Mouse (Mus musculus) cerebellum, adult 2 months (tissue): ENCODE data around the gene Edn2. TPM values are rescaled to one million over a fixed set of nuclear protein-coding genes. Genes with fewer than 3 reads are reported as not detected.

Experiments used
- DNase-seq, 2 experiments: peaks; one replicate each; pipeline ENCODE4 v3.0.0; 2021
- H3K27ac ChIP-seq: fragments of 200-500 bp; 2 replicates; pipeline ENCODE4 v1.5.1; 2012; ENCODE audit warnings: low read length, control low read depth, inconsistent platforms; ENCODE audit not compliant: insufficient read depth
- H3K27me3 ChIP-seq: fragments of 200-500 bp; 2 replicates; pipeline ENCODE4 v1.6.1; 2012; ENCODE audit warnings: inconsistent platforms, mild to moderate bottlenecking, low read length, moderate library complexity; ENCODE audit not compliant: control insufficient read depth, insufficient read depth
- H3K4me1 ChIP-seq: fragments of 200-500 bp; 2 replicates; pipeline ENCODE4 v1.6.1; 2011; ENCODE audit warnings: low read length; ENCODE audit not compliant: control insufficient read depth, insufficient read depth
- H3K4me3 ChIP-seq: fragments of 200-500 bp; replicated peaks from 2 replicates; pipeline ENCODE3; 2011; ENCODE audit warnings: mild to moderate bottlenecking, low read depth, low read length, control low read depth; ENCODE audit not compliant: insufficient read depth
- CTCF ChIP-seq: fragments of 200-500 bp; IDR thresholded peaks from 2 replicates; pipeline ENCODE4 v1.5.1; 2011; ENCODE audit warnings: low read depth, mild to moderate bottlenecking, control low read depth, low read length, moderate library complexity, borderline replicate concordance; ENCODE audit not compliant: insufficient read depth
- POLR2A ChIP-seq: fragments of 200-500 bp; IDR thresholded peaks from 2 replicates; pipeline ENCODE4 v1.6.1; 2011; ENCODE audit warnings: low read length, control low read depth, borderline replicate concordance; ENCODE audit not compliant: insufficient read depth
- WGBS: fragments of 180-500 bp; shearing (Covaris S2); methylation state at CpG from one replicate; pipeline ENCODE4 v1.1.7; 2018; 5-methylcytosine and 5-hydroxymethylcytosine counted together
- polyA plus RNA-seq: library from polyadenylated mRNA; depleted of rRNA; stranded (reverse); fragments of >200 nt; gene quantifications from 2 replicates; pipeline ENCODE4 v1.2.3, GENCODE M21; 2012

Edn2 gene
- polyA plus RNA-seq, 1 experiment = 0.11 TPM

- Histone ChIP-seq H3K27me3 (no peaks in the 10 kb centered on the region), H3K27ac (no peak overlapping the region), H3K4me1 (peaks cover 27% of the 10 kb centered on the region), H3K4me3 (no peak overlapping the region)
- DNase-seq = peak; percentile 70 to 75
- 50% methylated on average over 4 of the region's 4 CpGs for WGBS
- no peak for TF ChIP-seq POLR2A
- peak; percentile 97 for TF ChIP-seq CTCF
Measured at GRCm38 (mm10) chr4:120129233-120129885, 31.6 kb upstream of the Edn2 start.

- no peak for DNase-seq
- Histone ChIP-seq H3K4me1 (peaks cover 22% of the 10 kb centered on the region), H3K27ac (no peak overlapping the region), H3K27me3 (no peaks in the 10 kb centered on the region), H3K4me3 (no peak overlapping the region)
- 79% methylated on average over 4 of the region's 4 CpGs for WGBS
- TF ChIP-seq POLR2A (no peak), CTCF (no peak)
Measured at GRCm38 (mm10) chr4:120130926-120131325, 30.1 kb upstream of the Edn2 start.

GRCm38 (mm10) chr4:120131441-120132220, 29.4 kb upstream of the Edn2 start:
- 56% methylated on average over 24 of the region's 24 CpGs for WGBS
- no peak for TF ChIP-seq POLR2A
- TF ChIP-seq CTCF = no peak
- peak; percentile 79 to 80 for DNase-seq
- H3K27ac ChIP-seq = no peak overlapping the region
- no peak overlapping the region for H3K4me3 ChIP-seq
- peaks cover 21% of the 10 kb centered on the region for H3K4me1 ChIP-seq
- no peaks in the 10 kb centered on the region for H3K27me3 ChIP-seq

- peaks cover 19% of the 10 kb centered on the region for H3K4me1 ChIP-seq
- no peak for TF ChIP-seq POLR2A
- no peak for TF ChIP-seq CTCF
- peak in 1 of 2 experiments; percentile 39 for DNase-seq
- no peak overlapping the region for H3K4me3 ChIP-seq
- H3K27ac ChIP-seq = no peak overlapping the region
- no peaks in the 10 kb centered on the region for H3K27me3 ChIP-seq
- WGBS = 41% methylated on average over 6 of the region's 6 CpGs
Measured at GRCm38 (mm10) chr4:120134223-120134622, 26.8 kb upstream of the Edn2 start.

- DNase-seq = no peak
- 96% methylated on average over 1 of the region's 1 CpGs for WGBS
Measured at GRCm38 (mm10) chr4:120141810-120142209, 19.2 kb upstream of the Edn2 start.

GRCm38 (mm10) chr4:120142905-120143304, 18.1 kb upstream of the Edn2 start:
- WGBS = 48% methylated on average over 9 of the region's 9 CpGs
- no peak overlapping the region for H3K4me3 ChIP-seq
- H3K27ac ChIP-seq = no peak overlapping the region
- TF ChIP-seq POLR2A (no peak), CTCF (no peak)
- no peak for DNase-seq
- no peaks in the 10 kb centered on the region for H3K27me3 ChIP-seq
- H3K4me1 ChIP-seq = peaks cover 36% of the 10 kb centered on the region

More at GRCm38 (mm10) chr4:120141810-120142209, 19.2 kb upstream of the Edn2 start:
- TF ChIP-seq POLR2A (no peak), CTCF (no peak)
- H3K4me1 ChIP-seq = peaks cover 36% of the 10 kb centered on the region
- H3K27ac ChIP-seq = no peak overlapping the region
- H3K4me3 ChIP-seq = no peak overlapping the region
- H3K27me3 ChIP-seq = no peaks in the 10 kb centered on the region

- 21% methylated on average over 5 of the region's 5 CpGs for WGBS
Measured at GRCm38 (mm10) chr4:120144343-120144742, 16.7 kb upstream of the Edn2 start.

GRCm38 (mm10) chr4:120145931-120146330, 15.1 kb upstream of the Edn2 start:
- DNase-seq = no peak
- H3K27ac ChIP-seq = no peak overlapping the region
- H3K4me1 ChIP-seq = peaks cover 36% of the 10 kb centered on the region
- 88% methylated on average over 8 of the region's 8 CpGs for WGBS
- no peak overlapping the region for H3K4me3 ChIP-seq
- TF ChIP-seq POLR2A (no peak), CTCF (no peak)
- no peaks in the 10 kb centered on the region for H3K27me3 ChIP-seq

More at GRCm38 (mm10) chr4:120144343-120144742, 16.7 kb upstream of the Edn2 start:
- no peaks in the 10 kb centered on the region for H3K27me3 ChIP-seq
- peaks cover 36% of the 10 kb centered on the region for H3K4me1 ChIP-seq
- DNase-seq = peak; percentile 85 to 94
- no peak overlapping the region; the same call in 1 of the 2 replicates for H3K27ac ChIP-seq
- no peak overlapping the region for H3K4me3 ChIP-seq
- no peak for TF ChIP-seq CTCF
- no peak for TF ChIP-seq POLR2A
